Mouse (Mus musculus) gonadal fat pad, adult 2 months (tissue): ENCODE results near the gene Reg3b. TPM values are rescaled to one million over a fixed set of nuclear protein-coding genes. Genes with fewer than 3 reads are reported as not detected.
"Not testable (repeated sequence)": the region's sequence is repeated elsewhere in the genome, so short reads cannot be mapped to it uniquely, and the experiment has no call there.

Experiments
- DNase-seq: peaks from one replicate; pipeline ENCODE4 v3.0.0-alpha.2; 2012; ENCODE audit warnings: low read depth
- polyA plus RNA-seq: library from polyadenylated mRNA; depleted of rRNA; stranded (reverse); fragments of >200 nt; gene quantifications from 2 replicates; pipeline ENCODE4 v1.2.3, GENCODE M21; 2012; rRNA removed

Reg3b gene
- 0.22 and 0.23 TPM in 2 replicates for polyA plus RNA-seq

DNA sequence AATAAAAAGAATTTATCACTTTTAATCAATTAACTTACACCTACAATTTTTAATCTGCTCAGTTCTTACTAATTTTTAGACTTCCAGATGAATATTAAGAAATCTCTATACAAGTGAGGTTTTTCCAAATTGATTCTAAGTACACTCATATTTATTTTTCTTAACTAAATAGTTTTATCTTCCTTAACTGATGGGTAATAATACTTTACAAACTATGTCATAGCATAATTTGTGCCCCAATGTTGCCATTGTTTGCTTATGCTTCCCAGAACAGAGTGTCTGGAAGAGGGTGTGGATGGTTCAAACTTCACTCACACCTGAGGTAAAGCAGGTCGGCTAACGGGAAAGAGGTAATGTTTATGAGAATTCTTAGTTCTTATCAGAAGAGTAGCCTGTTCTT is at the start of gene Reg3b:
Gene Reg3b (plus strand): TSS at position 301 of the 400 bp plus-strand sequence.
- DNase-seq = no peak

DNA sequence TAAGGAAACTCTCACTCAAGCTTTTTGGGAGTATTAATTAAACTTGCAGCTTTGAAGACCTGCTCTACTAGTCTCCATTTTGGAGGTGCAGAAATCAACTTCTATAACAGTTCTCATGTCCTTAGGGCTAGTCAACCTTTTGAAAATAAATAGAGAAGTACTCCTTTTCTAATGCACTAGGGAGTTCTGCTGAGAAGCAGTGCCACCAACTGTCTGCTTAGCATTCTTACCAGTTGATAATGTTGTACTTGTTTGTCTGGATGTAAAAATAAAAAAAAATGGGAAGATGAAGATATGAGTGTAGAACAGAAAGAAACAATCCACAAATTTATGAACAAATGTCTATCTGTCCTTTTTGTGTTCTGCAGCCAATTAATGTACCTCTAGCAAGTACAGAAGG is 42.7 kb upstream of the Reg3b start:
- no peak for DNase-seq

DNA sequence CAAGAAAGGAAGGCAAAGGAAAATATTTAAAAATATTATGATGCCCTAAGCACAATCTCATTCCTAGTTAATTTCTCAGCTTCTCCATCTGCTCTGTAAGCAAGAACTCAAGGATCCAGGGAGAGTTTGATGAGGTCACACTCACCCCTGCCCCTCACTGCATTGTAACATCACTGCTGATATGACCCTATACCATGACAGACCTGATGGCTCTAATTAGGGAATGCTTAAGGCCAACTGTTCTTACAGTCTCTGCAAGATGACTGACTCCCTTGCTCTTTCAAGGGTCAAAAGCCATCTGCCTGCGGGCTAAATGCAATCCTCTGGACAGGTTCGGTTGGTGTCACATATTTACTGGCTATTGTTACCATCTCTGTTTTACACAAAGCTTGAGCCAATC is 41.3 kb upstream of the Reg3b start:
- no peak for DNase-seq

DNA sequence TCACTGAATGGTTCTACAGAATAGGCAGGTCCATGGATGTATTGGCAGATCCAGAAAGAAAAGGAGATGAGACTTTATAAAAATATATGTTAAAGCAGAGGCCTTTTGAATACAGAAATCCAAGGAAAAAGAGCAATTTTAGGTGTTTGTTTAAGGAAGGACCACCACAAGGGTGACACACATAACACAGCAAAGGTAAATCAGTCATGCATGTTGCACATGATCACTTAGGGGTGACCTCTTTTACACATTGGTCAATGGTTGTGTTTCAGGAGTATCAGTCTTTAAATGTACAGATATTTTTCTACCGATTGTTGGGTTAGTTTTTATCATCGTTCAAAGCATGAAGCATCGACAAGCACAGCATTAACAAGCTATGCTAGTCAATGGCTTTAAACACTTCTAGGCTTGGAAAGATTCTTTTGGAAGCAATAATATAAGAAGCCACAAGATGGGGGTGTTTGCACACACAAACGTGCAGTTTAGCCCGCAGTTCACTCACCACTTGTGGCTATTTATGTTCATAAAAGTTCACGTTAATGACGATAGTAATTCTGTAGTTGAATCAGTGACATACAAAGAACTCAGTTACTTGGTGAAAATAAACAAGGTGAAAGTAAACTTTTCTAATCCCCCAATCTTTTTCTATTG is 38.4 kb upstream of the Reg3b start:
- no peak for DNase-seq

DNA sequence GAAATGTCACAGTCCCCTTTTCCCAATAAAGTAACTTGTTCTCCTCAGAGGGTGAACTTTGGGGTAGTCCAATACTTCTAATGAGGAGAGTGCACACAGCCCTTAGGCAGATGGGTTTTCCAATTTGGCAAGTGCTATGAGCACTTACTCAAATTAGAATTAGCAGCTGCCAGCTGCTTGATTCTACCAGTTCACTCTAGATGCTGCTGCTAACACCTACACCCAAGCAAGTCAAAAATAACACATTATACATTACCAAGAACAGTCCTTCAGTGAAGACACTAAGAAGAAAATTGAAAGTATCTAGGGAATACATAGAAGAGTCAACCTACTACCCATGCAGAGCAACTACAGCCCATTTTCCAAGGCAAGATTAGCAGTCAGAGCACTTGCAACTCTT is 30.2 kb upstream of the Reg3b start:
- no peak for DNase-seq

DNA sequence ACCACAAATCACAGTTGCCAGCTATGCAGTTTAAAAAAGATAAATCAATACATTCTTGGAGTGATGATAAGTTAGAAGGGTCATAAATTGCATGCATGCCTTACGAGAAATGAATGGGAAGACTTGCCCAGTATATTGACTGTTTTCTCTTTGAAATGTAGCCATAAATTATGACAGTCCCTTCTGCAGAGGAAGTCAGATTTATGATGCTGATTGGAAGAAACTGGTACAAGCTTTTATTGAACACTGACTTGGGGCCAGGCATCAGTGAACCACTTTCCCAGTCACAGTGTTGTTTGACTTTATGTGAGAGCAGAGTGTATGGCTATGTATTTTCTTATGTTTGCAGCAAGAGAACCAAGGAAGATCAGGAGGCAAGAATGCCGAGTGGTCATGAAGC is 28.8 kb upstream of the Reg3b start:
- DNase-seq = no peak

DNA sequence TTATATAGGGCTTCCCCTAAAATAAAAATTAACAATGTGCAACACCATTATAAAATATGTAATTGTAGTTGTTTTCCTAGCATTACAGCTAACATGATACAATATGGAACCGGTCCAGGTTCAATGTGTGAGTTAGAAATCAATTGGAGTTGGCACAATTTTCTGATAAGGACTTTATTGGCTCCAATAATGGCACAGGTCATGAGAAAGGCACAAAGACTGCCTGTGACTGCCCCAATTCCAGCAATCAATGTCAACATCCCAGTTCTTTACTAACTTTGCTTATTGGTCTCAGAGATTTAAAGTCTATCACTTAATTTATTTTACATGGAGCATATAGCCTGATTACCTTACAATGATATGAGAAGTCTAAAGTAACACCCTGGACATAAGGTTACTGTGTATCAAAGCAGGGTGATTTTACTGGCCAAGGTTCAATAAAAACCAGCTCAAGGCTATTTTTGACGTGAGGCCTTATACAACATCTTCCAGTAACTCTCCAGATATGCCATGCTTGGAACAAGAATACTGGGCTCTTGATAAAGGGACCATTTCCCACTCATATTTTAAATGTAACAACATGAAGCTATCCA is 8.4 kb upstream of the Reg3b start:
- DNase-seq = no peak

DNA sequence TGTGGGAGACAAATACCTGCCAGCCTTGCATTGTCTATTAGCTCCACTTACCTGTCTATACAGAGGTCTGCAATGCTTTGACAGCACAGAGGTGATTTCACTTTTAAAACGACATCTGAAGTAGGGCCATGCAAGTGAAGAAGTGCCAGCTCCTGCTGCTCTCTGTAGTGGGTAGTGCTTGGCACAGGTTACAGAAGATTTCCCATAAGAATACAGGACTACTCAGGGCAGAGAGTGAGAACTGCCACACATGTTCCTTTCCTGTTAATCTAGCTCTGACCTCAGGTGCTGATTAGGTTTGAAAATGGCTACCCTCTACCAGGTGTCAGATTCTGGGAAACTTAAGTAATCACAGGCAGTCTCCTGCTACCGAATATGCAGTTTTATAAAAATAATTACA is 8.3 kb downstream of the Reg3b start, which contains the start of gene Reg3d:
Gene Reg3d (minus strand): TSS at position 101 of the 400 bp plus-strand sequence.
- no peak for DNase-seq

DNA sequence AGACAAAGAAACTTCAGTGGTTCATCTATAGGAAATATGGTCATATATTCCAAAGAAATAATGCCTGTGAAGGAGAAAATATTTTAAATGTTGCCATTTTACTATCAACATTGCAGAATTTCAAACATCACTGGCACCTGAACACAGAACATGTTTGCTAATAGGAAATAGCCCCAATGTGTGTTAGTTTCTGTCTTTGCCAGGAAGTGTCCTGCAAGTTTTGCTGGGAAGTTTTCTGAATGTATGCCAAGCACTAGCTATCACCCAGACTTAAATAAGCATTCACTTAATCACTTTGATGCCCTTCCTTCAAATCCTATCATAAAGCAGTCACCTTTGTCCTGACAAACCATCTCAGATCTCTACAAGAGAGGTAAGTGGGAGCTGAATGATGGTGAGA is 10.0 kb downstream of the Reg3b start, which contains the start of gene Reg3a:
Gene Reg3a (plus strand): TSS at position 301 of the 400 bp plus-strand sequence.
- no peak for DNase-seq

DNA sequence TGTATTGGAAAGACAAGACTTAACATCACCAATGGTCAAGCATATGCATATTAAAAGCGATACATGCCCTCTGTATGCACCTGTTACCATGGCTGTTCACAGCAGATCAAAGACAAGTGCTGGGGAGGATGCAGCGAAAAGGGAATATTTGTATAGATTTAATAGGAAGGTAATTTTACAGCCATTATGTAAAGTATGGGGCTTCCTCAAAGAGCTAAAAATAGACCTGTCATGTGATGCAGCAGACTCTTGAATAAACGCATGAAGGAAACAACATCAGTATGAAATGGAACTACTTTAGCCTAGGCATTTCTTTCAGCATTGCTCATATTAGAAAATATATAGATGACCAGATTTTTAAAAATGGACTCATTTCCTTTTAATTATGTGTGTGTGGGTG is 15.2 kb downstream of the Reg3b start:
- no peak for DNase-seq

DNA sequence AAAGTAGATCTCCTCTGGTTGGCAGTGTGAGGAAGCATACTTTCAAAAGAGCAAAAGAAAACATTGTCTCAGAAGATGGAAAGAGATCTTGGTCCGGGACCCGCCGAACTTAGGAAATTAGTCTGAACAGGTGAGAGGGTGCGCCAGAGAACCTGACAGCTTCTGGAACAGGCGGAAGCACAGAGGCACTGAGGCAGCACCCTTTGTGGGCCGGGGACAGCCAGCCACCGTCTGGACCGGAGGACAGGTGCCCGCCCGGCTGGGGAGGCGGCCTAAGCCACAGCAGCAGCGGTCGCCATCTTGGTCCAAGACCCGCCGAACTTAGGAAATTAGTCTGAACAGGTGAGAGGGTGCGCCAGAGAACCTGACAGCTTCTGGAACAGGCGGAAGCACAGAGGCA is 24.9 kb downstream of the Reg3b start, which contains the start of gene Reg2:
Gene Reg2 (plus strand): TSS at position 301 of the 400 bp plus-strand sequence.
- DNase-seq = not testable (repeated sequence)

DNA sequence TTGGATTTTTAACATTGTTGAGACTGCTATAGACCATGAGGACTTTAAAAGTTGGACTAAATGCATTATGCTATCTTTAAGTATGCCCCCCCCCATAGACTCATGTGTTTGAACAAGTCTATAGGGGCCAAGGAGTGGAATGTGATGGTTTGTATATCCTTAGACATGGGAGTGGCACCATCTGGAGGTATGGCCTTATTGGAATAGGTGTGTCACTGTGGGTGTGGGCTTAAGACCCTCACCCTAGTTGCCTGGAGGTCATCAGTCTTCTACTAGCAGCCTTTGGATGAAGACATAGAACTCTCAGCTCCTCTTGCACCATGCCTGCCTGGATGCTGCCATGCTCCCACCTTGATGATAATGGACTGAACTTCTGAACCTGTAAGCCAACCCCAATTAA is 52.0 kb downstream of the Reg3b start, which contains the start of gene Reg1:
Gene Reg1 (plus strand): TSS at position 301 of the 400 bp plus-strand sequence.
- DNase-seq = not testable (repeated sequence)

Other genes starting within 250 kb of the Reg3b start
- not detected in 2 replicates for gene Reg3d, start 8.2 kb downstream of the Reg3b start, polyA plus RNA-seq
- not detected in 2 replicates for gene Reg3a, start 10.1 kb downstream of the Reg3b start, polyA plus RNA-seq
- gene Reg2, start 25.0 kb downstream of the Reg3b start, polyA plus RNA-seq = not detected in 2 replicates
- 0.36 and 0.88 TPM in 2 replicates for gene Reg1, start 52.1 kb downstream of the Reg3b start, polyA plus RNA-seq
- gene Reg3g, start 98.2 kb downstream of the Reg3b start, polyA plus RNA-seq = 0.58 TPM in 1 of 2 replicates, not detected in the other